Mouse (Mus musculus) neural tube, embryonic 10.5 days (tissue): ENCODE results near the gene Utrn.

ENCODE experiments used
- DNase-seq: peaks from one replicate; pipeline ENCODE4 v3.0.0-alpha.2; 2017; ENCODE audit warnings: low spot score; ENCODE audit errors: extremely low spot score

Utrn gene

GRCm38 (mm10) chr10:12874577-12875277, 5.6 kb upstream of the Utrn start:
- DNase-seq, result no peak

- no peak for DNase-seq
These were observed 681 bp upstream of the Utrn start for GRCm38 (mm10) chr10:12869846-12870245.

- peak; percentile 82 for DNase-seq
These were observed 756 bp downstream of the Utrn start for GRCm38 (mm10) chr10:12868189-12869028.

DNA sequence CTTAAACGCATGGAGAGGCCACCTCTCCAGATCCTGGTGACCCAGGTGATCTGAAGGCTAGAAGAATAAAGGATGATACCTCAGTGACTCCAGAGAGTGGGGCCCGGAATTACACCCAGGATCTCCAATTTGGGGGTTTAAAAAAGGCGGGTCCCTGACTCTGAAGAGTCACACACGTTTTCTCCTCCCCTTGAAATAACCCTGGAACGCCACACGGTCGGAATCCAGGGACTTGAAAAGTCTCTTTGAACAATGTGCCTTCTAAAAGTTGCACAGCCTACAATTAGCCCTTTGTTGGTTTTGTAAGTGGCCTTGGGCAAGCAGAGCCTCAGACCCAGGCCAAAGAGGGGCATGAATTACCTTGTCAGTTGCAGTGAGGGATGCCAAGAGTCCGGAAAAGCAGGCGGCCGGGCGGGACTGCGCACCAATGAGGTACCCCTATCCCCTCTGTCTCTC, 1.4 kb downstream of the Utrn start:
- no peak for DNase-seq

GRCm38 (mm10) chr10:12866971-12867732, 2.0 kb downstream of the Utrn start:
- DNase-seq, result peak; percentile 62

DNA sequence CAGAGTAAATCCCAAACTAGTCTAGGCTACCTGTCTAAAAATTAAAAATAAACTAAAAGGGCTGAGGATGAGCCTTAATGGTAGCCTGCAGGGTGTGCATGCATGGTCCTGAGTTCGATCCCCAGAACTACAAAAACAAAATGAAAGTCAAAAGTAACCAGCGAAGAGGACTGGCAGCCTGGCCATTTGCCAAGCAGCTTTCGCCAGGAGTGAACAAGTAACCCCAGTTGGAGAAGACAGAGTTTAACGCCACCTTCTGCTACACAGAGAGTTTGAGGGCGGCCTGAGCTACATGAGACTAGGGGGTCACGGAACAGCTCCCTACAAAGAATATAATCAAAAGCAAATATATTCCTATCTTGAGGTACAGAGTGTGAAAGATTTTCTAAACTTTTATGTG, 4.0 kb downstream of the Utrn start:
- DNase-seq, result no peak

DNA sequence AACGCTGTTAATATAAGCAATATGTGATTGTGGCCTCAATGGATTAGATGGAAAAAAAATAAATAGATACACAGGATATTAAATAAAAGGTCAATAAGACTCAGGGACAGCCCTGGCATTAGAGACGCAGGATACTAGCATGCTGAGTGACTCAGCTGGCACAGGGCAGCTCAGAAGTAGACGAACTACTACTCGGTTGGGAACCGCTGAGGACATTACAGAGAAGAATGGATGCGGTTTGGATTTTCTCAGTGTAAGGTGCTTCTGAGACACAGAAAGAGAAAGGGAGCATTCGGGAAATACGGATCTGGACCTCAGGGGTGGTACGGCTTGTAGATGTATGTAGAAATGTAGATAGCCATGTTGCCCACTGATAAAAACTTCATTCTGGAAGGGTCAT, 5.6 kb downstream of the Utrn start:
- no peak for DNase-seq

GRCm38 (mm10) chr10:12862047-12862446, 7.1 kb downstream of the Utrn start:
- DNase-seq, result no peak

DNA sequence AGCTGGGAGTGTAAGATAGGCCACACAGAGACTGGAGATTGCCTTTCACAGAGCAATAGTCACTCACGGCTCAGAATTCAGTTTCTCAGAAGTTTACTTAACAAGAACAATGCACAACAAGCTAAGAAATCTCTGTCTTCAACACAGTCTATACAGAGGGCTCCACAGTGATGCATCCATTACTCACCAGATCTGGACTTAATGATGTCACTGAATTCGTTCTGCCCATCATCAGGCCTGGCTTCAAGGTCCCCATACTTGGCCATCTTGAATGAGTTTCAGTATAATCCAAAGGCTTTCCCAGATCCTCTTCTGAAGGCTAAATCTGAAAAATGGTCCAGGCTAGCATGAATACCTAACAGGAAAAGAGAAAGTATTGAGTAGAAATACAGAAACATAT, 7.8 kb downstream of the Utrn start:
- DNase-seq, result no peak

DNA sequence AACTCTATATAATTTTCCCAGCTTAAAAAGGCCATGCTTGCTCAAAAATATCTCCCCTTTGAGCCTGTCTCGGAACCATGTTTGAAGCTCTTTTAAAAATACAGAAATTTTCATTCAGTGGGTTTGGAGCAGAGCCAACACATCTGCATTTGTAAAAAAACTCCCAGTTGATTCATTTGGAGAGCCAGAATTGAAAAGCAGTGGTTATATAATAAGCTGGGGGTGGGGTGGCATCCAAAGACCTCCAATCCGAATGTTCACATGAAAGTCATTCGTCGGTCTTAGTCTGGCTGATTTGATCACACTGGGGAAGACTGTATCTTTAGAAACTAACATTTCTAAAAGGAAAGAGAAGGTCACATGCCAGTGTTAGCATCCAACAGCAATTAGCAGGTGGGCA, 8.4 kb downstream of the Utrn start:
- no peak for DNase-seq

- no peak for DNase-seq
These were observed 8.8 kb downstream of the Utrn start for GRCm38 (mm10) chr10:12860331-12860730.

GRCm38 (mm10) chr10:12858017-12858416, 11.1 kb downstream of the Utrn start:
- DNase-seq, result no peak

DNA sequence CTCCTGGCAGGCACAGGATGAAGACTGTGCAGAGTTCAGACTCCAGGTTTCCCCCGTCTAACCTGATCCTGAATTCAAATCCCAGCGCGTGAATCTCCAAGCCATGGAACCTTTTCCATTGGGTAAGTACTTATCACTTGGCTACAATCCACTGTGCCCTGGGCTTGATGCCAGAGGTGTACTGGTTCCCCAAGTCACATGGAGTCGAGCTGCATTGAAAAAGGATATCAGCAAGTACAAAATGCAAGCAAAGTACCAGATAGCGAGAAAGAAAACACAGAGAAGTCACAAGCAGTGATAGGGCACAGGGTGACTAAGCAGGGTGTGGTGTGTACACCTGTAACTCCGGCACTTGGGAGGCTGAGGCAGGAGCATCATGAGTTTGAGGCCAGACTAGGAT, 14.9 kb downstream of the Utrn start:
- no peak for DNase-seq

DNA sequence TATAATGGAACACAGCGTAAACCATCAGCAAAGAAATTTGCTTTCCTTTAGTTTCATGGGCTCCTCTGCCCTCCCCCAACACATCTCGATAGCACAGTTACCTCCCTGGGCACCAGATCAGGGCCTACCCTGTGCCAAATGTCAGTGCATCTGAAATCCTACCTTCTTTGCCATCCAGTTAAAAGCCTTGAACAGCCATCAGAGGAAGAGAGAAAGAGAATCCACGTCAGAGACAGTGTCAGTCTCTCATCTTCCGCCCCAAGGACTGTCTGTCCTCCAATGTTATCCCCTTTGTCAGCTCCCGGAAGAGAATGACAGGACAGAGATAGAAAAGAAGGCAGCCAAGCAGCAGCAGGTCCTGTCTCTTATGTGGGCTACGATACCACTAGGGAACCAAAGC, 15.4 kb downstream of the Utrn start:
- DNase-seq, result no peak

- no peak for DNase-seq
These were observed 16.0 kb downstream of the Utrn start for GRCm38 (mm10) chr10:12853196-12853620.

DNA sequence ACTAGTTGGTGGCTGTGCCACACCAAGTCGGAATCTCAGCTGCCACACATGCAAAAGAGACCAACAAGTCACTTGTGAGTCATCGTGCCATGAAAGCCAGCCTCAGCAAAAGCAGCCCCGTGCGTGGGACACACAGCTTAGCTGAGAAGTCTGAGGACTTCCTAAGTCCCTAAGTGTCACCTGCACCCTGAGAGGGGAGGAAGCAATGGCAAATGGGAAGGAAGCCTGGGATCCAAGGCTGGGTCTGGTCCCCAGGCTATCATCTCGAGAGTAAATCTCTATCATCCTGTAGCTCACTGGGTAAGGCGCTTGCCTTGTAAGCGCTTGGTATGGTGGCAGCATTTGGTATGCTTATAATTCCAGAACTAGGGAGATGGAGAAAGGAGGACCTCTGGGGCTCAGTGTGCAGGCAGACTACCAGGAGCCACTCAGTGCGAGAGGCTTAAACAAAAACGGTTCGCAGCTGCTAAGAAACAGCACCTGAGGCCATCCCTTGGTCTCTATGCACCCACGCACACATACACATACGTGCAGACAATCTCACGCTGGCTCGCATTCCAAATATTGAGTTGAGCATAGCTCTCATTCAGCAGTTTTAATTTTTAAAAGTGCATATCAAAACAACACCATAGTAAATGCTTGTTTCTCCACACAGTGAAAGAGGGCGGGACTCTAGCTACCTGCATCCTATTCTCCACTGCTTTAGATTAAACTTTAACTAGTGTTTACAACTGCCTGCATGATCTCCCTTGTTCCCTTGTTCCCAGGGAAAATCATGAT, 16.6 kb downstream of the Utrn start:
- DNase-seq, result no peak

DNA sequence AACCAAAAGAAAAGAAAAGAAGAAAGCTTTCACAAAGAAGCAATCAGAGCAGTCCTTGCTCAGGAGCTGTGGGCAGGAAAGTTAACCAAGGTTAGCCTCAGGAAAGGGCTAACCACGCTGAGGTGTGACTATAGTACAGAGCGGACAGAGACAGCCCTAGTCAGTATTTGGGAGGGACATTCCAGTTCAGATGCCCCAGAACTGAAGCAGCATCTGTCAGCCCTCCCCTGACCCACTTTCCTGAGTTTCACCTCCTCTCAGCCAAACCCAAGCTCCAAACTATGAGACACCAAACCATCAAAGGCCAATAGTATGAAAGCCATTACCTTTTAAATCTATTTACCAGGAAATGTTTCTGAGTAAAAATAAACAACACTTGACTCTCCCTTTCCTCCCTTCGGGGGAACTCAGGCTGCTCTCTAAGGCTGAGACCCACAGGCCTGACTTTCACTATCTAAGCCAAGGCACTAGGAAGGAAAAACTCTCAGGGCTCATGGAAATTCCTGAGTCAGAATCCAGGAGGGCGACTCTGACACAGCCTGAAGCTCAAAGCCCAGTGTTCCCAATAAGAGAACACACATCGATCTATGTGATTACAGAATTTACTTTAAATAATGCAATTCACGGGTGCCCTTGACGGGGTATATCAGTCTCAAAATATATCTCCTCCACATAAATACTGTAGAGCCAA, 18.2 kb downstream of the Utrn start:
- DNase-seq, result no peak

DNA sequence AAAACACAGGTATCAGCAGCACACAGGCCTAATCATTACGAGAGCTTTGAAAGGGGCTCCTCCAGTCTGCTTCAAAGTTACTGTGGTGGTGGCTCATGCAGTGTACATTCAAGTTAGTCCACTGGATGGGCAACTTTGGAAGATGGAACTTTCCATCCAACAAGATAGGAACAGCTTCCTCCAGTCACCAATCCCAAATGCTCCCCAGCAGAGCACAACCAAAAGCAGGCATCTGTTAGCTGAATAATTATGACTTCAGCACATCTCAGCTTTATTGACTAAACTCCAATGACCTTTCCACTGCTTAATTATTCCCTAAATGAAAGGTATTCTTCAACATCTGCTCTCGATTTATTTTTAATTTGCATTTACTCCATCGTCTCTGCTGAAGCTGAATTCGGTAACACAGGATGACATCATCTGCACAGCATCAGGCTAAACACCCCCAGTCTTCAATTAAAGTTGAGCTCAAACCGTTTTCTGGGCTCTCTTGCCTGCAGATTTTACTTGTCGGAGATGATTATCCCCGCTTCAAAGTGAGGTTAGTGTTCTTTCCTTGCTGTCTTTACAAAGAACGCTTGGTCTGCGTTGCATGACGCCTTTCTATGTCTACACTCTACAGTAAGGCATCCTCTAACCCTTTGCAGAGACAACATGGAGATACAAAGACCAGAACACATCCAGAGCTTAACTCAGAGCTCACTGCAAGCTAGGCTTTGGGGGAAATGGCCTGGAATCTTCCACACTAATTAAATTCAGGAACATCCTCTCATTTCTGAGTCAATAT, 20.6 kb downstream of the Utrn start:
- DNase-seq, result no peak

- no peak for DNase-seq
These were observed 26.6 kb downstream of the Utrn start for GRCm38 (mm10) chr10:12842543-12842942.

DNA sequence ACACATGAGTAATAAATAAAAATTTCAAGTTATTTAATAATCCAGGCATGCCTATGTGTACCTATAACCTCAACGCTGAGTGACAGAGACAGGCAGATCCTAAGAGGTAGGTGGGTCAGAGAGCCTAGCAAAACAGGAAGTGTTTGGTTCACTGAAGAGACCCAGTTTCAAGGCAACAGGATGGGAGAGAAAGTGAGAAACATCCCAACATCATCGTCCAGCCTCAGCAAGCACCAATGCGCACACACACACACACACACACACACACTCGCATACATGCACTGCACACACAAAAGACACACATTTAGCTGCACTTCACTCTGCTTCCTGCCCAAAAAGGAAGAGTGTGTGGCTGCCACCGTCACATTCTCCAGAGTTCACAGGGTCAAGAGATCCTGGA, 27.7 kb downstream of the Utrn start:
- DNase-seq, result no peak
